Mouse (Mus musculus) lung, adult 18-20 months (tissue): ENCODE measurements around the gene Olfr1109.

Experiments used
- DNase-seq, 2 experiments: peaks; one replicate each; pipeline ENCODE4 v3.0.0; 2022; ENCODE audit warnings: mixed read lengths in 2 of 2

Gene Olfr1109

GRCm38 (mm10) chr2:87095908-87096307, at the start of gene Olfr1109:
Gene Olfr1109 (minus strand): TSS chr2:87096008.
- no peak for DNase-seq

- no peak for DNase-seq
Measured at GRCm38 (mm10) chr2:87140200-87140599, 44.4 kb upstream of the Olfr1109 start, which contains the start of gene Olfr1110. Gene Olfr1110 (minus strand): TSS chr2:87140300.

DNA sequence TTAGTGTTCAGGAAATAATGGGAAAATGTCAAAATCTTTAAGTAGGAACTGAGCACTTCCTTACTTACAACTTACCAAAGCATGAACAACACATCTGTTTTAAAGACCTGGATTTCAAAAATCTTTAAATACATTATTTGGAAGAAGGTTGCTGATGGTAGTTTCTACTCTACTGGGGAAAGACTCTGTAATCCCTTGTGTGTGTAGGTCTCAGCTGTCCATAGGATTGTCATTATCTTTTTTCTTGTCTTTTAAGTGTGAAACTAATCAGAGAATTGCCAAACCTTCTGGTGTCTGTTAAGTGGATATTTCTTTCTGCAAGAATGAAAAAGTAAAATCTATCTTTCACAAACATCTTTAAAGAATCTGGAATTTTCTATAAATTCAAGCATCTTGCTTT, 18.7 kb upstream of the Olfr1109 start, which contains the start of gene Olfr259:
Gene Olfr259 (minus strand): TSS at position 101 of the 400 bp plus-strand sequence.
- DNase-seq, result no peak

DNA sequence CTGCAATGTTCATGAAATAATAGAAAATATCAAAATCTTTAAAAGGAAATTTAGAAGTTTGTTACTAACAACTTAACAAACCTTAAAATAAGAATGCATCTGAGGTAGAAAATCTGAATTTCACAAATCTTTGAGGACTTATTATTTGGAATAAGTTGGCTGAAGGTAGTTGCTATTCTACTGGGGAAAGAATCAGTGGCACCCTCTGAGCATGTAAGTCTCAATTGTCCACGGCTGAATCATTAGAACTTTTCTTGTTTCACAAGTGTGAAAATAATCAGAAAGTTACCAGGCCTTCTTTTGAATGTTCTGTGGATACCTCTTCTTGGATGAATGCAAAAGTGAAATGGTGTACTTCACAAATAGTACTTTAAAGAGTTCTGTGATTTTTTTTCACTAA, 20.1 kb downstream of the Olfr1109 start, which contains the start of gene Olfr1107:
Gene Olfr1107 (minus strand): TSS at position 101 of the 400 bp plus-strand sequence.
- no peak for DNase-seq

- DNase-seq, result no peak
Measured at GRCm38 (mm10) chr2:87052173-87052572, 43.6 kb downstream of the Olfr1109 start, which contains the start of gene Olfr1106. Gene Olfr1106 (minus strand): TSS chr2:87052273.
